Mouse (Mus musculus) limb, embryonic 13.5 days (tissue): ENCODE measurements around the gene 5730409E04Rik. TPM values are rescaled to one million over a fixed set of nuclear protein-coding genes. Genes with fewer than 3 reads are reported as not detected.

Experiments
- ATAC-seq: fragments of 200-750 bp; cut with Nextera tagmentation; 2 replicates; pipeline ENCODE4 v1.8.0; 2017; ENCODE audit warnings: low read depth, moderate number of reproducible peaks, moderate TSS enrichment; ENCODE audit not compliant: low FRiP score
- H3K27ac ChIP-seq: fragments of 300-500 bp; sonication (generic); 2 replicates; pipeline ENCODE4 v1.5.1; 2015; ENCODE audit warnings: inconsistent platforms, mild to moderate bottlenecking, moderate library complexity
- H3K27me3 ChIP-seq: fragments of 300-500 bp; sonication (generic); 2 replicates; pipeline ENCODE4 v1.6.1; 2015; ENCODE audit warnings: mild to moderate bottlenecking, inconsistent platforms
- H3K36me3 ChIP-seq: fragments of 300-500 bp; sonication (generic); 2 replicates; pipeline ENCODE4 v1.6.1; 2015; ENCODE audit warnings: inconsistent platforms, mild to moderate bottlenecking, moderate library complexity
- H3K4me1 ChIP-seq: fragments of 300-500 bp; sonication (generic); 2 replicates; pipeline ENCODE4 v1.6.1; 2015; ENCODE audit warnings: inconsistent platforms
- H3K4me2 ChIP-seq: fragments of 300-500 bp; sonication (generic); replicated peaks from 2 replicates; pipeline ENCODE4 v1.6.1; 2015; ENCODE audit warnings: inconsistent platforms, mild to moderate bottlenecking, moderate library complexity
- H3K4me3 ChIP-seq: fragments of 300-500 bp; sonication (generic); 2 replicates; pipeline ENCODE4 v1.5.1; 2015; ENCODE audit warnings: moderate library complexity, mild to moderate bottlenecking, inconsistent platforms
- H3K9ac ChIP-seq: fragments of 300-500 bp; sonication (generic); 2 replicates; pipeline ENCODE4 v1.6.1; 2015; ENCODE audit warnings: mild to moderate bottlenecking, inconsistent platforms
- H3K9me3 ChIP-seq: fragments of 300-500 bp; sonication (generic); 2 replicates; pipeline ENCODE4 v1.6.1; 2016; ENCODE audit warnings: inconsistent platforms
- WGBS: fragments of 180-500 bp; shearing (Covaris S2); methylation state at CpG from one replicate; pipeline ENCODE4 v1.1.7; 2015; 5-methylcytosine and 5-hydroxymethylcytosine counted together
- microRNA-seq: library from miRNA; unstranded; fragments of <30 nt; microRNA quantifications from one replicate; pipeline ENCODE4, GENCODE M21; 2016
- polyA plus RNA-seq: library from polyadenylated mRNA; unstranded; fragments of >200 nt; fragmentation: Nextera tagmentation; extraction: Ambion mirVana; gene quantifications from 2 replicates; pipeline ENCODE4 v1.2.1, GENCODE M21; 2015

Gene 5730409E04Rik
- polyA plus RNA-seq, 1 experiment from 2014 or later: 4.6 TPM

DNA sequence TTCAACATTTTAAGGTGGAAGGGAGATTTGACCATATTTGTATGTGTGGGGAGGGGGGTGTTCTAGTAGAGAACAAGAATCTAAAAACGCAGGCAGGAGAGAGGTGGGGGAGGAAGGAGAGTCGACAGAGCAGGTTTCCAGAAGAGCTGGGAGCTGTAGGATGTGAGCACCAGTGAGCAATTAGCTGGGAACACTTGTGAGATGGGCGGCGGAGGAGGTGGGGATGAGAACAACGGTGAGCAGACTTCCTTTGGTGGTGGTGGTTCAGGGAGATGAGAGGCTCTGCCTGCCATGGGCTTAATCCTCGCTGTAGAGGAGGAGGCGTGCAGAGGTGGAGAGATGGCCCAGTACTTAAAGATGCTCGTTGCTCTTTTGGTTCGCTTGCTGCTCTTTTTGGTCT, 32.3 kb downstream of the 5730409E04Rik start:
- H3K4me3 ChIP-seq: no peak overlapping the region
- H3K9me3 ChIP-seq: no peaks in the 10 kb centered on the region
- H3K36me3 ChIP-seq: no peaks in the 10 kb centered on the region
- no peak overlapping the region for H3K27ac ChIP-seq
- no peak overlapping the region for H3K9ac ChIP-seq
- H3K4me2 ChIP-seq: no peak overlapping the region
- no peak for ATAC-seq
- H3K27me3 ChIP-seq: peaks cover 15% of the 10 kb centered on the region
- WGBS: 40% methylated on average over 9 of the region's 9 CpGs
- no peaks in the 10 kb centered on the region for H3K4me1 ChIP-seq

DNA sequence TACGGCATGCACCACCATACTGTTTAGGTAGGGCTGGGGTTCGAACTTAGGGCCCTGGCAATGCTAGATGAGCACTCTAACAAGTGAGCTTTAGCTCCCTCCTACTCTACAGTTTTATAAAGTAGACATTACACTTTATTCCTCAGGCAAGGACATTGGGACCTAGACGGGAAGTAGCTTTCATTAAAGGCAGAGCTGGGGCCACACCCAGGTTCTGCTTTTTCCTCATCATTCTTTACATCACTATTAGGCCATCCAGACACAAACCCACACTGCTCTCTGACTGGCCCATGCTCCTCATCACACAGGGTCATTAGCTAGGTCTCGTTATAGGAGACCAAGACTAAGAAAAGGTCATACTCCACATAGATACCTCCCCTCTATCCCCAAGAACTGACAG, 34.2 kb downstream of the 5730409E04Rik start:
- H3K4me3 ChIP-seq: no peak overlapping the region
- no peak overlapping the region for H3K4me2 ChIP-seq

DNA sequence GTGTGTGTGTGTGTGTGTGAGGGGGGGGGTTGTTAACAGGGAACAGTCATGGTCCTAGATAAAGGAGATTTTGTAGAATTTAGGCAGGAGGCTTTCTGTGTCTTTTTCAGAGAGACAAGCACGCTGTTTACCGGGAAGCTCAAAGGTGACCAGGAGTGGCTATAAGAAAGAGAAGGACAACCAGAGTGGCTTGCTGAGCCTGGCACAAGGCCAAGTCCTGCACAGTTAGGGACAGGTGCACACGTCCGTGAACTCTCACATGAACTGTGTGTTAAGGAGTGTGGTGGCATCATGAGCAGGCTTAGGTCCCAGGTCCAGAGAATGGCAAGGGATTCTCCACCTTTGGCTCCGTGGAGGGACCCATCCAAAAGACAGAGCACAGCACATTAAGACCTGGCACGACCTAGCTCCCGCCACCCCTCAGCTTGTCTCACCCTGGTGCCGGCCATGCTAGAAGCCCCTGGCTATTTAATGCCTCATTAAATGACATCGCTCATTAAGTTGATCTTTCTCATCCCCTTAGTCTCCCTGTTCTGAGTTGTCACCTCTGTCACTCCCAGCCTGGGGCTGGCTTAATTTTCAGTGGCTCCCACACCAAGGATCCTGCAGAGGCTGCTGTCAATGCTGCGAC, 34.8 kb downstream of the 5730409E04Rik start:
- Histone ChIP-seq H3K27me3 (peaks cover 20% of the 10 kb centered on the region), H3K9ac (no peak overlapping the region), H3K9me3 (no peaks in the 10 kb centered on the region), H3K4me3 (no peak overlapping the region), H3K4me1 (no peaks in the 10 kb centered on the region), H3K4me2 (no peak overlapping the region), H3K36me3 (no peaks in the 10 kb centered on the region), H3K27ac (no peak overlapping the region)
- WGBS: 67% methylated on average over 10 of the region's 10 CpGs
- ATAC-seq: no peak

More for the DNA sequence above, 34.2 kb downstream of the 5730409E04Rik start:
- H3K27me3 ChIP-seq: peaks cover 21% of the 10 kb centered on the region
- no peak overlapping the region for H3K9ac ChIP-seq
- H3K36me3 ChIP-seq: no peaks in the 10 kb centered on the region
- no peak for ATAC-seq
- no peaks in the 10 kb centered on the region for H3K4me1 ChIP-seq
- H3K9me3 ChIP-seq: no peaks in the 10 kb centered on the region
- 56% methylated on average over 4 of the region's 4 CpGs for WGBS
- H3K27ac ChIP-seq: no peak overlapping the region

DNA sequence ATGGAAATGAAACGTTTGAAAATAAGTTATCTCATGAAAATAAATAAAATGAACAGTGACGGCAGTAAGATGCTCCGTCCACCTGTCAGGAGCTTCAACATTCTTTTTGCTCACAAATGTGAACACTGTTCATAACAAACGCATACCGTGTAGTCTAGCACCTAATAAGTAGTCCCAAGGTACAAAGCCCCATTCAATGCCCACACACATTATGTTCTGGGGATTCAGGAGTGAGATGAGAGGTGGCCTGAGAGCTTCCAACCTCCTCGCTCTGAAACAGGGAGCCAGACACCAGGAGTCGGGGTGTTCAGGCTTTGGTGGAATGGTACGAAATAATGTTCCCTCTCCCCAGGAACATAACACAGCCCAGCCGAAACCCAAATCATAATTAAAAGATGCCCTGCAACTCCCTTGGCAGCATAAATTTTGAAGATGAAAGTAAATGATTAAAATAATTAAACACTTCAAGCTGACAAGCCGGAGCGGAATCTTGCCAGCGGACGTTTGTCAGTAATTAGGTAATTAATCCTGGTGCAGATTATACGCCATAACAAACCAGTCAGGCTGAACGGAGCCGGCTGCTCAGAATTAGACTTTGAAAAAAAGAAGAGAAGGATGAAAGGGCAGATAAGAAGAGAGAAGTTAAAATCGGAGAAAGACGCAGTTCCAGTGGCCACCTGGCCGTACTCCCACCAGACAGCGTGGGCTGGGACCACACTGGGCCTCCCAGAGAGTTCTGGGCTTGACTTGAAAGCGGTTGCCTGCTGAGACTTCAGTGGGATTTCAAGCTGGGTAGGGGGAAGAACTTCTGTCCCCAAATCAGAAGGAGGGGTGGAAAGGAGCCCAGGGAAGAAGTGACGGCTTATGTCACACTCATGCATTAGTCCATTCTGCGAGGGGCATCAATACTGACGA, 38.6 kb downstream of the 5730409E04Rik start:
- Histone ChIP-seq H3K27ac (no peak overlapping the region), H3K9ac (no peak overlapping the region), H3K9me3 (no peaks in the 10 kb centered on the region), H3K36me3 (no peaks in the 10 kb centered on the region), H3K27me3 (peaks cover 22% of the 10 kb centered on the region), H3K4me1 (no peaks in the 10 kb centered on the region), H3K4me3 (no peak overlapping the region), H3K4me2 (no peak overlapping the region)
- WGBS: 34% methylated on average over 24 of the region's 24 CpGs
- no peak for ATAC-seq

DNA sequence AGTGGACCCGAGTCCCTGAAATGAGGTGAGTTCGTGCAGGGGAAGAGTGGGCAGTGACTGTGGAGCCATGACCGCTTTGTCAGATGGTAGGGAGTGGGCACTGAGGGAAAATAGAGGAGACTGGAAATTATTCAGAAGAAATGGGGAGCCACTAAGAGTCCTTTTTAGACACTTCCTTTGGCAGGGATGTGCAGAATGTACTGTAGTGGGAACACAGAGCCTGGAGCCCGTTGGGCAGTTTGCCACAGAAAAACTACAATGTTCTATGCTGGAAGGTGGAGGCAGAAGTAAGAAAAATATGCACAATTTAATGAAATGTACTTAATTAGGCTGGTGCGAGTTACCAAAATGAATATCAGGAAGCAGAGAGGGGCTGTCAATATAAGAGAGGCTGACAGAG, 43.5 kb downstream of the 5730409E04Rik start:
- H3K4me1 ChIP-seq: no peaks in the 10 kb centered on the region
- no peak overlapping the region for H3K4me2 ChIP-seq
- no peak for ATAC-seq
- no peaks in the 10 kb centered on the region for H3K9me3 ChIP-seq
- peaks cover 11% of the 10 kb centered on the region for H3K27me3 ChIP-seq
- no peak overlapping the region for H3K4me3 ChIP-seq
- no peaks in the 10 kb centered on the region for H3K36me3 ChIP-seq
- 84% methylated on average over 5 of the region's 5 CpGs for WGBS
- H3K9ac ChIP-seq: no peak overlapping the region
- H3K27ac ChIP-seq: no peak overlapping the region

DNA sequence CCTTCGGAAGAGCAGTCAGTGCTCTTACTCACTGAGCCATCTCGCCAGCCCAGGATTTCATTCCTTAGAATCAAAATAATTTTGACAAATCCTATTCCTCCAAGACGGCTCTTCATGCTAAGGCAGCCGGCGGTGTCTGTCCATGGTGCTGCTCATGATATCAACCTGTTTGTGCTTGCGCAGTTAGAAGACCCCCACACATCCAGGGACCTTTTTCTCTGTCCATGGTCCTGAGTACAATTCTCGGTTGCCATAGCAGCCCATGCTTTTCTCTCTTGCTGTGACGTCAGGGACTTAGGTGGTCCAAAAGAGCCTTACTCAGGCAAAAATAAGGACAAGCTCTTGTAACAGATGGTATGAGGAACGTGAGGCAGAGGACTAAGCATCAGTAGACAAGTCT, 45.7 kb downstream of the 5730409E04Rik start:
- H3K9ac ChIP-seq: no peak overlapping the region
- WGBS: 11% methylated on average over 9 of the region's 9 CpGs
- no peak overlapping the region for H3K4me2 ChIP-seq
- peak; percentile 87; the same call in 1 of the 2 replicates for ATAC-seq
- no peaks in the 10 kb centered on the region for H3K9me3 ChIP-seq
- H3K4me1 ChIP-seq: no peaks in the 10 kb centered on the region
- H3K36me3 ChIP-seq: no peaks in the 10 kb centered on the region
- no peak overlapping the region for H3K4me3 ChIP-seq
- no peak overlapping the region for H3K27ac ChIP-seq
- H3K27me3 ChIP-seq: no peaks in the 10 kb centered on the region; the same call in 1 of the 2 replicates

DNA sequence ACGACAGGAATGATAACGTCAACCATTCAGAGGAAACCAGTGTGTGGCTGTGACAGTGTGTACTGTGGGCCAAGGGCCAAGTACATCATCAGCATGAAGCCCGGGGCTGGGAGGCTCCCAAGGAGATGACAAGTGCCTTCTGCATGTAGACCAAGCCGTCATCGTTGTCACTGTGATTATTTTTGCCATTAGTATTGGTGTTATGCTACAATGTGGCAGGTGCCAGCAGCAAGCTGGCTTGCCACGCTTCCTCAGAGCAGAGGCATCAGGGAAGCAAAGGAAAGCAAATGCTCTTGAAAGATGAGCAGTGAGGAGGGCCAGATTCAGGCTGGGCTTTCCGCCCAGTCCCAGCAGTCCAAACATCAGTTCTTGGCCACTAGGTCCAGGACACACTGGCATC, 51.6 kb downstream of the 5730409E04Rik start:
- Histone ChIP-seq H3K27me3 (no peaks in the 10 kb centered on the region), H3K9ac (no peak overlapping the region), H3K4me3 (no peak overlapping the region), H3K36me3 (no peaks in the 10 kb centered on the region), H3K4me2 (no peak overlapping the region), H3K27ac (no peak overlapping the region), H3K4me1 (no peaks in the 10 kb centered on the region), H3K9me3 (no peaks in the 10 kb centered on the region)
- no peak for ATAC-seq
- 83% methylated on average over 7 of the region's 7 CpGs for WGBS

Small RNA genes within 50 kb of the gene (microRNA-seq; reads per million reads assigned to microRNA genes)
- gene Mir7119: 0.52 reads per million

Other genes starting within 250 kb of the 5730409E04Rik start
- 17.6 and 22.5 TPM in 2 replicates for gene Ago3, start 180.3 kb upstream of the 5730409E04Rik start, polyA plus RNA-seq
- 4.9 and 5.5 TPM in 2 replicates for gene Ago1, start 141.2 kb upstream of the 5730409E04Rik start, polyA plus RNA-seq
- 2.9 and 3.1 TPM in 2 replicates for gene Ago4, start 76.3 kb upstream of the 5730409E04Rik start, polyA plus RNA-seq
- gene Clspn, start 52.9 kb upstream of the 5730409E04Rik start, polyA plus RNA-seq: 44.0 and 46.3 TPM in 2 replicates
- gene Psmb2, start 67.8 kb downstream of the 5730409E04Rik start, polyA plus RNA-seq: 501 and 520 TPM in 2 replicates
- gene Tfap2e, start 126.4 kb downstream of the 5730409E04Rik start, polyA plus RNA-seq: 0.06 TPM in 1 of 2 replicates, not detected in the other
- 31.8 and 34.6 TPM in 2 replicates for gene Ncdn, start 143.6 kb downstream of the 5730409E04Rik start, polyA plus RNA-seq
- gene AU040320, start 143.7 kb downstream of the 5730409E04Rik start, polyA plus RNA-seq: 16.9 and 17.6 TPM in 2 replicates